In the genomic region with DNA sequence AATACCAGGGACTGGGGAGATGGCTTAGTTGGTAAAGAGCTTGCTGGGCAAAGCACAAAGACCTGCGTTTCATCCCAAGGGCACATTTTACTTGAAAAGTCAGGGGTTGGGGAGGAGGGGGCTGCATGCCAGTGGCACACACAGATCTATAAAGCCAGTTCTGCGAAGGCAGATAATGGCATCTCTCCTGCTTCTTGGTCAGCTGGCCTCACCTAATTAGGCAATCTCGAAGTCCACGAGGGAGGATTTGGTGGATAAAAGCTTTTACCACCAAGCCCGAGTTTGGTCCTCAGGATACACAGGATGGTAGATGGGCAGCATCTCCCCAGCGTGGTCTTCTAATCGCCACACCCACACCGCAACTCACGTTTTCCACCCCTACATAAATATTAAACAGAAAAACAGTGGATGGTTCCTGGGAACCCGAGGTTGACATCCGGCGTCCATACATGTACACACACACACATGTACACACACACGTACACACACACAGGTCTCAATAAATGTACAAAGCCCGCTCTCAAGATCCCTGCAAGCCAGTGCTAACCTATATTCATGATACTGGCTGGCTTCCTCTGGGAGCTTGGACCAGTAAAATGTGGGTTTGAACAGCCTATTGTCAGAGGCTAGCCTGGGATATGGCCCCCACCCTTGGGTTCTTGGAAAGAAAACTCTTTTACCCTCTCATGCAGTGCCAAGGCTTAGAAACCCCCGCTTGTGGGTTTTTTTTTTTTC, we compare ENCODE assay signal across 11 mouse cellular contexts. TPM values are rescaled to one million over a fixed set of nuclear protein-coding genes. Genes with fewer than 3 reads are reported as not detected.
A peak's percentile ranks its signal among the peaks of the same experiment; 100 is the strongest.
DNase-seq lines count a peak whose midpoint lies in the region; ATAC-seq lines count a peak whose summit lies in the region.
"Had no signal": no experiment of that assay in that cellular context is flagged by ENCODE, and none has a peak within 500 bp of the region (broad histone marks: within the 10 kb centered on the region; RNA-seq: fewer than 3 reads in every experiment).

No protein-coding gene starts in this region.

- peaks cover 6% of the 10 kb centered on the region; the same call in 1 of the 2 replicates for H3K4me1 ChIP-seq in heart, embryonic 11.5 days (ENCODE audit: control insufficient read depth, insufficient read depth, low read length)
- peaks cover 11% of the 10 kb centered on the region for H3K4me1 ChIP-seq in embryonic facial prominence, embryonic 13.5 days
- H3K4me1 ChIP-seq in hindbrain, embryonic 14.5 days (replicated peaks; ENCODE audit: control insufficient read depth, insufficient read depth, low read length) = peaks cover 20% of the 10 kb centered on the region
- H3K4me1 ChIP-seq in midbrain, embryonic 14.5 days (ENCODE audit: control insufficient read depth, insufficient read depth, low read length) = peaks cover 12% of the 10 kb centered on the region

- H3K9ac ChIP-seq in heart, embryonic 11.5 days (ENCODE audit: low read depth, low read length) = no peak overlapping the region
- peak overlapping the region; percentile 85; the same call in 1 of the 2 replicates for H3K9ac ChIP-seq in embryonic facial prominence, embryonic 13.5 days
- no peak overlapping the region for H3K9ac ChIP-seq in hindbrain, embryonic 14.5 days
- H3K9ac ChIP-seq in midbrain, embryonic 14.5 days (replicated peaks; ENCODE audit: low read length) = peak overlapping the region; percentile 82; the same call in 1 of the 2 replicates

- WGBS in heart, embryonic 11.5 days (ENCODE audit: insufficient replicate concordance) = 87% methylated on average over 15 of the region's 15 CpGs
- 91% methylated on average over 15 of the region's 15 CpGs for WGBS in embryonic facial prominence, embryonic 13.5 days
- 94% methylated on average over 15 of the region's 15 CpGs for WGBS in hindbrain, embryonic 14.5 days
- 90% methylated on average over 15 of the region's 15 CpGs for WGBS in midbrain, embryonic 14.5 days

- DNase-seq in heart, postnatal 25 days (ENCODE audit: low spot score) = no peak
- no peak for DNase-seq in hindbrain, embryonic 14.5 days (ENCODE audit: low spot score)
- DNase-seq in midbrain, embryonic 14.5 days = no peak
- DNase-seq in left cerebral cortex, adult 18-20 months (ENCODE audit: low spot score in 2 of 2) = no peak
- no peak for DNase-seq in cerebellum, postnatal 10 days
- DNase-seq in natural killer cell, adult 2 months (ENCODE audit: low spot score in 2 of 2) = no peak
- DNase-seq: gastrocnemius, adult 2 months; kidney, postnatal 14 days; left cerebral cortex, postnatal 4 days had no signal

- no peak for ATAC-seq in heart, embryonic 11.5 days (replicated peaks; ENCODE audit: insufficient number of reproducible peaks, low FRiP score, low TSS enrichment)
- no peak for ATAC-seq in embryonic facial prominence, embryonic 13.5 days (ENCODE audit: insufficient number of reproducible peaks, insufficient read depth, low FRiP score, low TSS enrichment, low read depth)
- no peak for ATAC-seq in hindbrain, embryonic 14.5 days (ENCODE audit: low FRiP score)
- ATAC-seq in midbrain, embryonic 14.5 days (ENCODE audit: low FRiP score, low TSS enrichment) = no peak

- intact Hi-C loops in heart, postnatal 25 days (cut with DNase I) = no loop called here

- H3K4me2 ChIP-seq in heart, embryonic 11.5 days = peak overlapping the region; percentile 93; the same call in 1 of the 2 replicates
- peak overlapping the region; percentile 88 for H3K4me2 ChIP-seq in embryonic facial prominence, embryonic 13.5 days
- peak overlapping the region; percentile 90 for H3K4me2 ChIP-seq in hindbrain, embryonic 14.5 days (replicated peaks)
- peak overlapping the region; percentile 83 for H3K4me2 ChIP-seq in midbrain, embryonic 14.5 days (ENCODE audit: low read length)

- H3K27me3 ChIP-seq in heart, embryonic 11.5 days (ENCODE audit: control insufficient read depth, insufficient read depth, low read length) = no peaks in the 10 kb centered on the region
- H3K27me3 ChIP-seq in embryonic facial prominence, embryonic 13.5 days = no peaks in the 10 kb centered on the region
- H3K27me3 ChIP-seq in hindbrain, embryonic 14.5 days (ENCODE audit: control insufficient read depth, insufficient read depth, low read length) = no peaks in the 10 kb centered on the region
- no peaks in the 10 kb centered on the region for H3K27me3 ChIP-seq in midbrain, embryonic 14.5 days (ENCODE audit: control insufficient read depth, insufficient read depth, low read length)

- H3K27ac ChIP-seq in heart, embryonic 11.5 days (ENCODE audit: low read depth, low read length) = no peak overlapping the region
- H3K27ac ChIP-seq in embryonic facial prominence, embryonic 13.5 days = no peak overlapping the region
- H3K27ac ChIP-seq in hindbrain, embryonic 14.5 days = no peak overlapping the region
- H3K27ac ChIP-seq in midbrain, embryonic 14.5 days (replicated peaks; ENCODE audit: low read depth, low read length) = no peak overlapping the region
- H3K27ac ChIP-seq: gastrocnemius, adult 2 months had no signal

- H3K4me3 ChIP-seq in heart, embryonic 11.5 days (ENCODE audit: low read depth, low read length) = no peak overlapping the region; the same call in 1 of the 2 replicates
- peak overlapping the region; percentile 70 for H3K4me3 ChIP-seq in embryonic facial prominence, embryonic 13.5 days
- peak overlapping the region; percentile 60; the same call in 1 of the 2 replicates for H3K4me3 ChIP-seq in hindbrain, embryonic 14.5 days (replicated peaks; ENCODE audit: low read length)
- H3K4me3 ChIP-seq in midbrain, embryonic 14.5 days (replicated peaks; ENCODE audit: low read depth, low read length) = peak overlapping the region; percentile 75

- no peaks in the 10 kb centered on the region for H3K9me3 ChIP-seq in heart, embryonic 11.5 days (replicated peaks; ENCODE audit: control insufficient read depth, low read length)
- H3K9me3 ChIP-seq in embryonic facial prominence, embryonic 13.5 days = no peaks in the 10 kb centered on the region
- H3K9me3 ChIP-seq in hindbrain, embryonic 14.5 days (ENCODE audit: control insufficient read depth, low read length) = no peaks in the 10 kb centered on the region
- no peaks in the 10 kb centered on the region for H3K9me3 ChIP-seq in midbrain, embryonic 14.5 days (ENCODE audit: control insufficient read depth, low read length)

- peaks cover 25% of the 10 kb centered on the region for H3K36me3 ChIP-seq in heart, embryonic 11.5 days (ENCODE audit: control insufficient read depth, insufficient read depth, low read length)
- peaks cover 58% of the 10 kb centered on the region for H3K36me3 ChIP-seq in embryonic facial prominence, embryonic 13.5 days
- H3K36me3 ChIP-seq in hindbrain, embryonic 14.5 days (replicated peaks; ENCODE audit: control insufficient read depth, insufficient read depth) = peaks cover 61% of the 10 kb centered on the region
- peaks cover 57% of the 10 kb centered on the region for H3K36me3 ChIP-seq in midbrain, embryonic 14.5 days (ENCODE audit: control insufficient read depth, insufficient read depth, low read length)

RNA-seq across cellular contexts. Expression of gene Zfp61, which starts 3.5 kb away (rescaled TPM):
- 16.4 and 18.1 TPM in 2 replicates for polyA plus RNA-seq in heart, embryonic 11.5 days (2014; fragmentation: Nextera tagmentation; extraction: Ambion mirVana)
- 1 to 10 TPM; 3.1 to 4.5 TPM for total RNA-seq in heart, postnatal 25 days (2021)
- polyA plus RNA-seq in embryonic facial prominence, embryonic 13.5 days (2015; fragmentation: Nextera tagmentation; extraction: Ambion mirVana) = 53.8 and 58.5 TPM in 2 replicates
- polyA plus RNA-seq in hindbrain, embryonic 14.5 days (2014; fragmentation: Nextera tagmentation; extraction: Ambion mirVana) = 33.5 and 34.0 TPM in 2 replicates
- polyA plus RNA-seq in midbrain, embryonic 14.5 days (2014; fragmentation: Nextera tagmentation; extraction: Ambion mirVana) = 34.2 and 34.3 TPM in 2 replicates
- 10 to 100 TPM; 19.7 to 21.9 TPM for total RNA-seq in left cerebral cortex, adult 18-20 months (2021)

RNA-seq across cellular contexts. Expression of gene Zfp94, which starts 18.9 kb away (rescaled TPM):
- polyA plus RNA-seq in heart, embryonic 11.5 days (2014; fragmentation: Nextera tagmentation; extraction: Ambion mirVana) = 4.6 and 6.1 TPM in 2 replicates
- total RNA-seq in heart, postnatal 25 days (2021) = 1 to 10 TPM; 1.8 to 2.5 TPM
- polyA plus RNA-seq in embryonic facial prominence, embryonic 13.5 days (2015; fragmentation: Nextera tagmentation; extraction: Ambion mirVana) = 14.3 and 18.8 TPM in 2 replicates
- polyA plus RNA-seq in hindbrain, embryonic 14.5 days (2014; fragmentation: Nextera tagmentation; extraction: Ambion mirVana) = 19.6 and 20.9 TPM in 2 replicates
- 18.9 and 19.2 TPM in 2 replicates for polyA plus RNA-seq in midbrain, embryonic 14.5 days (2014; fragmentation: Nextera tagmentation; extraction: Ambion mirVana)
- 10 to 100 TPM; 12.2 to 14.1 TPM for total RNA-seq in left cerebral cortex, adult 18-20 months (2021)

RNA-seq across cellular contexts. Expression of gene Zfp93, which starts 27.3 kb away (rescaled TPM):
- 5.8 and 7.3 TPM in 2 replicates for polyA plus RNA-seq in heart, embryonic 11.5 days (2014; fragmentation: Nextera tagmentation; extraction: Ambion mirVana)
- total RNA-seq in heart, postnatal 25 days (2021) = 1 to 10 TPM; 3.2 to 3.7 TPM
- 10.7 and 10.8 TPM in 2 replicates for polyA plus RNA-seq in embryonic facial prominence, embryonic 13.5 days (2015; fragmentation: Nextera tagmentation; extraction: Ambion mirVana)
- 8.1 and 9.5 TPM in 2 replicates for polyA plus RNA-seq in hindbrain, embryonic 14.5 days (2014; fragmentation: Nextera tagmentation; extraction: Ambion mirVana)
- 5.9 and 8.7 TPM in 2 replicates for polyA plus RNA-seq in midbrain, embryonic 14.5 days (2014; fragmentation: Nextera tagmentation; extraction: Ambion mirVana)
- 10 to 100 TPM; 11.6 to 12.7 TPM for total RNA-seq in left cerebral cortex, adult 18-20 months (2021)

RNA-seq across cellular contexts. Expression of gene Tescl, which starts 36.2 kb away (rescaled TPM):
- polyA plus RNA-seq in heart, embryonic 11.5 days (2014; fragmentation: Nextera tagmentation; extraction: Ambion mirVana) = not detected in 2 replicates
- total RNA-seq in heart, postnatal 25 days (2021) = not detected
- polyA plus RNA-seq in embryonic facial prominence, embryonic 13.5 days (2015; fragmentation: Nextera tagmentation; extraction: Ambion mirVana) = 0.25 TPM in 1 of 2 replicates, not detected in the other
- 0.31 TPM in 1 of 2 replicates, not detected in the other for polyA plus RNA-seq in hindbrain, embryonic 14.5 days (2014; fragmentation: Nextera tagmentation; extraction: Ambion mirVana)
- polyA plus RNA-seq in midbrain, embryonic 14.5 days (2014; fragmentation: Nextera tagmentation; extraction: Ambion mirVana) = not detected in 2 replicates
- total RNA-seq in left cerebral cortex, adult 18-20 months (2021) = not detected
- total RNA-seq: gastrocnemius, adult 2 months had no signal

RNA-seq across cellular contexts. Expression of gene Zfp108, which starts 42.9 kb away (rescaled TPM):
- polyA plus RNA-seq in heart, embryonic 11.5 days (2014; fragmentation: Nextera tagmentation; extraction: Ambion mirVana) = 1.5 and 2.1 TPM in 2 replicates
- 1 to 10 TPM; 1.7 to 1.8 TPM for total RNA-seq in heart, postnatal 25 days (2021)
- 5.3 and 6.5 TPM in 2 replicates for polyA plus RNA-seq in embryonic facial prominence, embryonic 13.5 days (2015; fragmentation: Nextera tagmentation; extraction: Ambion mirVana)
- 7.1 TPM in 2 replicates for polyA plus RNA-seq in hindbrain, embryonic 14.5 days (2014; fragmentation: Nextera tagmentation; extraction: Ambion mirVana)
- polyA plus RNA-seq in midbrain, embryonic 14.5 days (2014; fragmentation: Nextera tagmentation; extraction: Ambion mirVana) = 6.2 and 6.6 TPM in 2 replicates
- total RNA-seq in left cerebral cortex, adult 18-20 months (2021) = 1 to 10 TPM; 7.7 to 8.4 TPM

Comparison
In these comparisons a context has a peak if more than half of its experiments do, and no peak if none do; other contexts are left out.
1. H3K9ac ChIP-seq: peak in embryonic facial prominence, embryonic 13.5 days (single experiment) and midbrain, embryonic 14.5 days (single experiment); none in heart, embryonic 11.5 days (single experiment) and hindbrain, embryonic 14.5 days (single experiment).
2. Peak in every context shown above with its lines, with median percentiles within 50 percentile points of each other: H3K4me2 ChIP-seq.